Mouse (Mus musculus): ENCODE measurements around the gene Cd200.

Cd200 gene

DNA sequence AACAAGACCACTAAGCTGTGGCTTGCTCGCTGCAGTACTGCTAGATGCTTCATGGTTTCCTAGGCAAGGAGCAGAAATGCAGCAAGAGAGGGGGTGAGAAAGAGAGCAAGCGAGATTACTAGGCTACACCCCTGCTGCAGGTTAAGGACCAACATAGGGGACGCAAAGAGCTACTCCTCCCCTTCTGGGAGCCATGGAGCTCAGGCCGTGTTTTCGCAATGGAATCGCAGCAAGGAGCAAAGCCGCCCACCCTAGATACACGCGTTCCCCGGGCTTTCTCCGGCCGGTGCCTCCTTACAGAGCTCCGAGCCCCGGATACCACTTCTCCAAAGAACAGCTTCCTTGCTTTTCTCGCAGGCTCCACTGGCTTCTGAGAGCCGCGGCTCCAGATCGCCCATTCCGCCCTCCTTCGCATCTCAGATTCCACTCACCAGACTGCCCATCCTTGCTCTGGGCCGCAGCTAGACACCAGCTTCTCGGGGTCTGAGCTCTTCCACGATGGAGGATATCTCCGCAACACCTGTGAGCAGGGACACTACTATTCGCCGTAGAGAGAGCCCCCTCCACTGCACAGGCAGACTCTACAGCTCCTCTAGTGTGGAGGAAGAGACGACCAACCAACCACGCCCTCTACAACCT lies at the start of gene Cd200:
TSS of gene Cd200 (minus strand) at position 629 of the 639 bp plus-strand sequence.
- in situ Hi-C loops (cut with MboI, MseI): loop anchor here (10.0 kb wide), 1 partner anchor 184 kb away; the partner anchor contains the start of gene Btla (in 2 of the 2)

DNA sequence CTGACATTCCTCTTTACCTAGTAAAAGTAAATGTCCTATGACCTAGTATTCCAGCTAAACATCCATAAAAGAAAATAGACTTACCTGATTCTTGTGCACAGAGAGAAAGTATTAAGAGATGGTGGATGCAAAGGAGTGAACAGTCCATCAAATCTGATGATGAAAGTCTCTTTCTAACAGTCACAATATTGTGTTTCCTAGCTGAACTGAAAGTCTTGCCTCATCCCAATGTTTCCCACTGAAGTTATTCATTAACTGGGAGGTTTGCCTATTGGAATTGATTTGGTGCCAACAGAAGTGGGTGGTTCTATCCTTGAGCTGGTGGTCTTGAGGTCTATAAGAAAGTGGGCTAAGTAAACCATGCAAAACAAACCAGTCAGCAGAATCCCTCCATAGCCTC lies 45.9 kb upstream of the Cd200 start:
- in situ Hi-C loops (cut with MboI, MseI): no loop called here

DNA sequence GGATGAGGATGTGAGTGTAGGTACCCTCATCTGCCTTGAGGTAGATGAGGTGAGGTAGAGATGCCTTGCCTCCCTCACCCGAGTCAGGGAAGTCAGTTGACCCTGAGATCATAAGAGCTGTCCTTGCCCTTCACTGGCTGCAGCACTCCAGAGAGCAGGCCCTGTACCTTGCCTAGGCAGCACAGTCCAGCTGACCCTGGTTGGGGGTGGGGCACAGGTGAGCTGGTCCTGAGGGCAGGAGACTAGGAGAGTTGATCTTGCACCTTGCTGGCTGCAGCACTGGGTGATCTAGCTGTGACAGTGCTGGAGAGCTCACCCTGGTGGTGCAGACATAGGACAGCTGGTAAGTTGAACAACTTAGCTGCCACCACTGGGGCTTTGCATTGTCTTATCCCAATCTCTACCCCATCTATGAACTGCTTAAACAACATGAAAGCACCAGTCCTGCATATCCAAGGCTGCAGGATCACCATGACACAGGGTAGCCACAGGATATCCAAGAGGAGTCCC lies 28.4 kb upstream of the Cd200 start:
- in situ Hi-C loops (cut with MboI, MseI): loop anchor here in 1 of 2 experiments (10.0 kb wide), 1 partner anchor 108 kb away; no protein-coding TSS in a partner anchor

DNA sequence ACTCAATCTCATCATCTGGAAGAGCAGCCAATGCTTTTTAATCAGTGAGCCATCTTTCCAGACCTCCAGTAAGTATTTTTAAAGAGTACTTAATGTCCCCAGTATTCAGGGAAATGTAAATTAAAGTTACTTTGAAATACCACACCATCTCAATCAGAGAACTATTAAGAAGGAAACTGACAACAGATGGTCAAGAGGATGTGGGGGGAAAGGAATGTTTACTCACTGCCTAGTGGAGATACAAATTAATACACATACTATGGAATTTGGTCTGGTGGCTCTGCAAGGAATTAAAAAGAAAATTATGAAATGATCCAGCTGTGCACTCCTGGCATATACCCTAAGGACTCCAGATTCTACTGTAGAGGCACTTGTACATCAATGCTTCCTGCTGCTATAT lies 26.7 kb upstream of the Cd200 start:
- in situ Hi-C loops (cut with MboI, MseI): loop anchor here in 1 of 2 experiments (10.0 kb wide), 1 partner anchor 109 kb away; no protein-coding TSS in a partner anchor

DNA sequence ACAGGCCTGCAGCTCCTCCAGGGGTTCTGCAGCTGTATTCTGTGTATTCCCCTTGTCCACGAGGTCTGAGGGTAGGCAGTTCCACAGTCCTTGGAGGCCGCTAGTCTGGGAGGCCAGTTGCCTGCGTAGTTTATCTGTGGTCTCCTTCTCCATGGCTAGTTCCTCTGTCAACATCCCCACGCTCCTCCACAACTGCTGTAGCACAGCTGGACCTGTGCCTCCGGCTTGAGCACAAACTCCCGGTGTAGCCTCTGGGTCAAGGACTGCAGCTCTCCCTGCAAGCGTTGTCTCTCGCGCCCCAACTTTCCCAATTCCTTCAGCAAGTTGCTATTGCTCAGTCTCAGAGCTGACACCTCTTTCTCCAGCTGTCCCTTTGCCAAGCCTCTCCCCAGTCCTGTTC lies 18.8 kb upstream of the Cd200 start:
- in situ Hi-C loops (cut with MboI, MseI): loop anchor here in 1 of 2 experiments (10.0 kb wide), 2 partner anchors 57 to 197 kb away; no protein-coding TSS in a partner anchor

DNA sequence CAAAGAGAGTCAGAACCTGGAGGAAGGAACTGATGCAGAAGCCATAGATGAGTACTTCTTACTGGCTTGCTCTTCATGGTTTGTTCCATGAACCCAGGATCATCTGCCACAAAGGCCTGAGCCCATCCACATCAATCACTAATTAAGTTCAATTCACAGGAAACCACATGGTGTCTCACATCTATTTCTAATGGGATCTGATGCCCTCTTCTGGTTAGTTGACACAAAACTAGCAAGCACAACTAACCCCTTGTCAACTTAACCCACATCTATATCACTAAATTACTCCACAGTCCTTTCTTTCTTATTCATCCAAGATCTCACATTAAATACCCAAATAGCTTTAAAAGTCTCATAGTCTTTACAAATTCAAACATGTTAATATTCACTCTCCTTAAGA lies 4.6 kb upstream of the Cd200 start:
- in situ Hi-C loops (cut with MboI, MseI): no loop called here

DNA sequence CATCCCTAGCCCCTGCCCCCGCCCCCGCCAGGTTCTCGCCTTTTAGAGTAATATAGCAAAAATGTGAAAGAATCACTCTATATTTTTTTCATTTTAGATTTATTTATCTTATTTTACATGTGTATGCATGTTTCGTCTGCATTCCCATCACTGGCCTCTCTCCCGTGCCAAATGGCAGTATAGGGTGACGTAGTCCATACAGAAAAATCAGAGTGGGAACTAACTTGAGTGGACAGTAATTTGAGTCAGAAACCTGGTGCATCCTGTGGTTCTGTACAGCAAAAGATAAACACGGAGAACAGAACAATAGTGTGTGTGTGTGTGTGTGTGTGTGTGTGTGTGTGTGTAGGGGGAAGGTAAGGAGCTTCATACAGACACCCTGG lies 202 bp upstream of the Cd200 start:
- in situ Hi-C loops (cut with MboI, MseI): loop anchor here (10.0 kb wide), 1 partner anchor 184 kb away; the partner anchor contains the start of gene Btla (in 2 of the 2)

DNA sequence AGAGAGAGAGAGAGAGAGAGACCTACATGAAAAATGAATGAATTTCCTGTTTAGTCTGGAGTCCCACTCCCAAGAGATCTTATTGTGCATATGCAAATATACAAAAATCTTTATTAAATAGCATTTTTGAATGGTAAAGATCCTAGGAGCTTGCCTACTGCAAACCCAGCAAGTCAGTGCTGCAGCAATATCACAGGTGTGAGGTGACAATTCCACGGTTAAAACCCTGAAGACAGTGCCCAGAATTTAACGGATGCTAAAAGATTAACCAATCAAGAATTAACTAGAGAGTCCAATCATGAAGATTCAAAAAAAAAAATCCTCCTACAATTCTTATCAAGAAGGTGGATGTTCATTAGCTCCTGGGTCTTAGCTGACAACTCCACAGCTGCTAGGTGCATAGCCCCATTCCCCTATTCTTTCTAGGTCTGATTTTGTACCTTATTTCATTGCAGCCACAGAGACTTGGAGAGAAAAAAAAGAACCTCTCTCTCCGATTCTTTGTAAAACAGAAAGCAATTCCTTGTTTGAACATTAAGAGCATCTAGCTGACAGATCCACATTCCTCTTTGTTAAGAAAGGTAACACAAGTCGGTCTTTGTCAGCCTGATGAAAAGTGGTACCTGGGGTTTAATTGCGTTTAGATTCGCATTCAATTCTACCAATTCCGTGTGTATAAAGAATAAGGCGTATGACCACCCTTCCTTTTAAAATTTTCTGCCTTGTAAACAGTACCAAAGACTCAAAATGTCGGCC lies 1.0 kb downstream of the Cd200 start:
- in situ Hi-C loops (cut with MboI, MseI): loop anchor here (10.0 kb wide), 1 partner anchor 183 kb away; the partner anchor contains the start of gene Btla (in 2 of the 2)

DNA sequence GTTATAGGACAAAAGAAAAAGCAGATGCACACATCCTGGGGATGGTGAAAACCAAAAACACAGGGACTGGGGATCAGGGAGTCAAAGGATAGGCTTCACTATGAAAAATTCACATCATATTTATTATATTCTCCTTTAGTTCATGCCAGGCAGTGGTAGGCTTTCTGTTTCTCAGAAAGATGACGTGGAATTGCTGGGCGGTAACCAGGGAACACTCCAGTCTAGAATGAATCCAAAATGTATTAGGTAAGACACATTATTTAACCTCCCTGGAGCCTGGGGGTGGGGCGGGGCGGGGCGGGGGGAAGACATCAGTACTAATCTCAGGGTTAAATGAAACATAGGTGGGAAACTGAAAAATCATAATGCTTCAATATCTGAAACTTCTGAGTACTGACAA lies 1.8 kb downstream of the Cd200 start:
- in situ Hi-C loops (cut with MboI, MseI): loop anchor here (10.0 kb wide), 1 partner anchor 182 kb away; the partner anchor contains the start of gene Btla (in 2 of the 2)

DNA sequence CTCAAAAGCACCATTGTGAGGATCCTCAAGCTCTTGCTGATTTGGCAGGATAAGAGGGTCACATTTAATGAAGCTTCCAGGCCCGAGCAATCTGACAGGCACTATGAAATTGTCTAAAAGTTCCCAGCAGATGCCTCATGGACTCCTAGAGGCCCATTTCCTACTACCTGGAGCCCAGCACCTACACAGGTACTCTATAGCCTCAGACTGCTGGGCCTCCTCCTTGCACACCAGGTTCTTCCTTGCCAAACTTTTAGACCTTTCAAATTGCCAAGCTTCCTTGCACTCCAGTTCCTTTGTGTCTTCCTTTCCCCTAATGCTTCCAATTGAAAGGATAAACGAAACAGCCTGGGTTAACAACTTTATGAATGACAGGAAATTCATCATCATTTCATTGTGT lies 5.9 kb downstream of the Cd200 start:
- in situ Hi-C loops (cut with MboI, MseI): loop anchor here (10.0 kb wide), 1 partner anchor 178 kb away; the partner anchor contains the start of gene Btla (in 2 of the 2)

DNA sequence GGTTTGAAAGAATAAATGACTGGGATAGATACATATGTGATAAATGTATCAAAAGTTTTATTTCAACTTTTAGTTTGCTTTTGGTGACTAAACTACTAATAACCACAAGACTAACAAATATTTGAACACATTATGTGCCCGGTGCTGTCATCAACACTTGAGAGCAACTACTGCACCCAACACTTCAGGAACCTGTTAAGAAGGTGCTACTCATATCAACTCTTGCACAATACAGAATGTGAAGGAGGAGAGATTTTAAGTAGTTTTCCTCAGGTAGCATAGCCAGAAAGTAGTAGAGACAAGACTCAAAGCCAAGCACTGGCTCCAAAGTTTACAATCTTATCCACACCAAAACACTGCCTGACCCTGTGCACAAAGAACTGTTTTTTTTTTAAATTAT lies 6.8 kb downstream of the Cd200 start:
- in situ Hi-C loops (cut with MboI, MseI): loop anchor here (10.0 kb wide), 1 partner anchor 177 kb away; the partner anchor contains the start of gene Btla (in 2 of the 2)

DNA sequence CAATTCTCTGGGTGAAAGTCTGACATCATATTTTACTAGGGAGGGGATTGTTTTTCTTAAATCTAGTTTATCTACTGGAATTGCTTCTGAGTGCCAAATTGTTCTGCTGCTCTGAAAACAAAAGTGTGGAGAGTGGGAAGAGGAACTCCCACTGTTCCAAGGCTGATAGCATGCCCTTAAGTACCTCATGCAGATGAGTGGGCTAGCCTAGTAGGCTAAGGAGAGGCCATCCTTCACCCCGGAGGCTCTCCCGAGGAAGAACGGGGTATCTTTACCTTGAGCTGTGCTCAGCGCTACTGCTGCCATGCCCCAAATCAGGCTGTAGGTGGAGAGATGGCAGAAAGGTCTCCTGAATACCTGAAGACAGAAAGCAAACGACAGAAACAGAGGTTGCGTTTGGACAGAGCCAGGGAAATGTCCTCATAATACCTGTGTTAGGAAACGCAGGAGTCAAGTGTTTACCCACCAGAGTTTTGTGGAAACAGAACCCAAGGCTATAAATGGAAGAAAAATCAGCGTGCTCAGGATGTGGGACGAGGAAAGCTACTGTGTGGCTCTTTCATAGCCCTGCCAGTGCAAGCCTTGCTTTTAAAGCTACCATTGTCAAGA lies 8.8 kb downstream of the Cd200 start:
- in situ Hi-C loops (cut with MboI, MseI): loop anchor here (10.0 kb wide), 1 partner anchor 175 kb away; the partner anchor contains the start of gene Btla (in 2 of the 2)

DNA sequence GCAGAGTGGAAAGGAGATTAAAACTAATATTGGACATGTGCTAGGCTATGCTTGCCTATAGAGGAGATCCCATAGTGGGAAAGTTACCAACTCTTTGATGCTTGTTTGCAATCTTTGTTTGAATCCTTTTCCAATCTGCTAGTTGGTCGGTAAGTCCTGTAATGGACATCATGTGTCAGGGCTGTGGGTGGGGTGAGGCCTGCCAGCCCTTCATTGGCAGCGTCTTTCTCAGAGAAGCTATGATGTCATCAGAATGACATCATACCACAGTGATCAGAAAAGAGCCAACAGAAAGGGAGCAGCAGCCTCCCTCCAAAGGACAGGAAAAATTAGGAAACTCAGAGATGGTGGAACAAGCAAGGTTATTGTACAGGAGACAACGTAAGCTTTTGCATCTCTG lies 9.4 kb downstream of the Cd200 start:
- in situ Hi-C loops (cut with MboI, MseI): no loop called here

DNA sequence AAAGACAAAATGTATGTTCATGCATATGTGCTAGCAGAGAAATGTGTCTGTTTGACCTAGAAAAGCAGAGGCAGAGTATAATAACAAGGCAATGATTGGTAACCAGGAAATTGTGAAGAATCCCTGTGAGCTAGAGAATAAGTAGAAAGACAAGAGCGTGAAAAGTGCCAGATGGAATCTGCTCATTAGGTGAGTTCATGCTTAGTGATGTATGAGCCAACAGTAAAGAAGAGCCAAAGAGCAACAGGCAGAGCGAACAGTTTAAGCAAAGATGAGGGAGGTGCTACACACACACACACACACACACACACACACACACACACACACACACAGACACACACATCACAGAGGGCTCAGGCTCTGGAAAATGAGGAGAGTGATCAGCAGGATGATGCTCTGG lies 11.4 kb downstream of the Cd200 start:
- in situ Hi-C loops (cut with MboI, MseI): no loop called here

DNA sequence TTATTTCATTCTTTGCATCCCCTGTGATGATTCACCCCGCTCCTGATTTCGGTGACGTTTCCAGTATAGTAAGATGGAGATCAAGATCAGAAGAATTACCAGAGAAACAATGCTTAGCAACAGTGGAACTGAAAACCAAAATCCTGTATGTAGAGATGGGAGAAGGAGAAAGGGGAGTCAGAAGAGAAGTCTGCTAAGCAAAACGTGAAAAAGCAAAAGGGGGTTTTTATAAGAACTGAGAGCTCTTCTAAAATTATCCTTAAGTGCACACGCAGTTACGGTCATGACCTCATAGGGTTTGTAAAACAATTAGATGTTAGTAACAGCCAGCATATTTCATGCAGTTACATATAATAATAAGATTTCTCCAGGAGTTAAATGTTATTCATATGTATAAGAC lies 16.6 kb downstream of the Cd200 start:
- in situ Hi-C loops (cut with MboI, MseI): no loop called here

DNA sequence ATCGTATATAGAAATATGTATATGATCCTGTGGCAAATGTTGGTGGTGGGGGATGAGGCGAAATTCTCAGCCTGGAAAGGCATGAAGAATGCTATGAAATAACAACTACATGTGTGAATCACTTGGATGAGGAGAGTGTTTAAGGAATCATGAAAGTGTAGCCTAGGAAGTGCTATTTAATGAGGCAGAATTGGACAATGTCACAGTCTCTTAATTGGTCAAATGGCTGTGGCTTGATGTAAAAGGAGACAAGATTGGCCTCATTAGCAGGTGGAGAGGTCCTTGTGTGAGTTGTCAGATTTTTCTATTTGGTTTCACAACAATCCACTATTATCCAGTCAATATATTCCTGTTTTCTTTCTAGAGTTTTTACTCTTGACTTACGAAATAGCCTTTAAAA lies 17.2 kb downstream of the Cd200 start:
- in situ Hi-C loops (cut with MboI, MseI): no loop called here

DNA sequence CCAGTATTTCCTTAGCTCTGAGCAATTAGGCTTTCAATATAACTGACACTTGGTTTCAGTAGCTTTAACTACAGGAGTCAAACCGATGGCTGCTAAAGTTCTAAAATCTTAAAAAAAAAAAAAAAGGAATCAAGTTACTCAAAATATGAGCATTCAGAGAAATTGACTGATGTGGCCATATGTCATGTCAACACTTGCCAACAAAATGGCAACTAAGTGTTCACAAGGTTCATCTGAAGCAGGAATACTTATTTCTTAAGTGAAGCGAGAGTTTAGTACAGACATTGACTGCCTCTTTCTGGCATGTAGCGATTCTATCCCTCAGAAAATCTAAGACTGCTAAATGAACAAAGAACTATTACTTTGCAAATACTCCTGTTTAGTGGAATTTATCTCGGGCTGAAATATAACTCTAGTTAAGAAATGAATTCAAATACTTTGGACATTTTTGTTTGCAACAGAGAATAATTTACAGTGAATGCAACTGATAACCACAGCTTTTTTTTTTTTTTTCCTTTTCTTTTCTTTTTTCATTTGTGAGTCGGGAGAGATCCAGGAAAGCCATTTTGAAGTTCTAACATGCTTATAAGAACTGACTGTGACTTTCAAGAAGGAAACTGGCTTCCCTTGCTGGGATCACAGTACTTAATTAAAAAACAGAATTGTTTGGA lies 18.4 kb downstream of the Cd200 start:
- in situ Hi-C loops (cut with MboI, MseI): no loop called here

DNA sequence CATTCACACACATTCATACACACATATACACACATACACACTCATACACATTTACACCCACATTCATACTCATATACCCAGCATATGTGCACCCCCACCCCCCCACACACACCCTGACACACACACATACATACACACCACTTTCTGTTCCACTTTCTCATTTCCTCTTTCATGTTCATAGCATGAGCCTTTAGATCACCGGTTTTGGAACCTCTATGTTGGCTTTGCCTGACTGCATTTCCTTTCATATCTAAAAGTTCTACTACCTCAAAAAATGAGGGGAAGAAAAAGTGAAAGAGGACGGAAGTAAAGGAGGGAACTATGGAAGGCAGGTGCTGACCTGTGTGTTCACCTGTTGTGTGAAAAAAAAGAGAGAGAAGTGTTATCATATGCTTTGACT lies 19.0 kb downstream of the Cd200 start:
- in situ Hi-C loops (cut with MboI, MseI): loop anchor here in 1 of 2 experiments (5.0 kb wide), 1 partner anchor 83 kb away; no protein-coding TSS in a partner anchor

DNA sequence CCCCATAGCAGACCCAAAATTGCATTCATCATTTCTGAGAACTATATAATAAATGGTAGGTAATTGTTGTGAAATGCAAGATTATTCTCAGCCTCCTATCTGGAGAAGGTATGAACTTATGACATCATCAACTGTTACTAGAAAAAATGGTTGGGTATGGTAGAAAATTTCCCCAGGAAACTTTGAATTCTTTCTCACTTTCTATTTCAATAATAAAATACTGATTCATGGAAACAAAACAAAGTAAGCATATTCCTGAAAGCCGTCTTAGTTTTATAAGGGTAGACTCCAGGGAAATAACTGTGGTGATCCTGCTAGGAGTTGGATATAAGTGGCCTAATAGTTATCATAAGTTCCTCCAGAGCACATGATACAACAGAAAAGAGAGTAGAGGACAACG lies 19.8 kb downstream of the Cd200 start:
- in situ Hi-C loops (cut with MboI, MseI): loop anchor here in 1 of 2 experiments (5.0 kb wide), 1 partner anchor 82 kb away; no protein-coding TSS in a partner anchor

DNA sequence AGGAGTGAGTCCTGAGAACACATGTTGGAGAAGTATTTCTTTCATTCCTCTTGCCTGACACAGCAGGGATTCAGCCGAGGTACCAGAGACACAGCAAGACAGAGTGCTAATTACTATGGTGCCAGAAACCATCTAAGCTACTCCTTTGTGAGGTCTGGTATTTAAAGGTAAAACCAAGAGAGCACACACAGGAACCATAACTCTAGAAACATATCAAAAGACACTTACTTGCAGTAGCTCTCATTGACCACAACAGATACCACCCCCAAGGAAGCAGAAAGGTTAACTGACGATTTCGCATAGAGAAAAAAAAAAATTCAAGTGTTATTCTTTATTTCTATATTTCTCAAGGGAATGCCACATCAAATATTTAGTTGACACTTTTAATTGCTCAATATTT lies 27.0 kb downstream of the Cd200 start:
- in situ Hi-C loops (cut with MboI, MseI): no loop called here

DNA sequence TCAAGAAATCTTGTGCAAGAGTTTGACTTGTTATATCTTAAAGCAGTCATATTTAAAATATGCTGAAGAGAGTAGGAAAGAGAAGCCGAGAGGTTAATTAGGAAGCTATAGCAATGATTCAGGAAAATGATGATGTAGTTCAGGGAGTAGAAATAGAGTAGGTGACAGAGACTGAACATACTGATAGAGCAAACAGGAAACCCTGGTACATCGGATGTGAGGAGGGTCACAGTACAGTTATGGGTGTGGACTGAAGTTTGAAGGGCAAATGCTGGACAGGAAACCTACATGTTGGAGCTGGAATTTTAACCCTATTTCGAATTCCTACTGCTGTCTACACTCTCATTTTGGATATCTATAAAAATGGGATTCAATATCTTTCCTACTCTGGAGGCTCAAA lies 29.9 kb downstream of the Cd200 start:
- in situ Hi-C loops (cut with MboI, MseI): no loop called here
